In genomic region chr7:136026451-136026850, GRCm38 (mm10) we compare ENCODE assay signal across 19 mouse cellular contexts.
DNase-seq lines count a peak whose midpoint lies in the region; ATAC-seq and TF ChIP-seq lines count a peak whose summit lies in the region.
"Had no signal": no experiment of that assay in that cellular context is flagged by ENCODE, and none has a peak within 500 bp of the region (broad histone marks: within the 10 kb centered on the region; RNA-seq: fewer than 3 reads in every experiment).

No protein-coding gene starts in this region.

- ATAC-seq in limb, embryonic 14.5 days (ENCODE audit: low FRiP score, low read depth): no peak
- ATAC-seq in Patski: peak; percentile 48

- WGBS in limb, embryonic 14.5 days: 30% methylated on average over 7 of the region's 7 CpGs
- 88% methylated on average over 7 of the region's 7 CpGs for WGBS in limb, embryonic 10.5 days

- no peak overlapping the region for H3K4me3 ChIP-seq in limb, embryonic 14.5 days (replicated peaks; ENCODE audit: low read length)
- no peak overlapping the region for H3K4me3 ChIP-seq in limb, embryonic 10.5 days
- H3K4me3 ChIP-seq in layer of hippocampus, adult 2 months: no peak overlapping the region
- H3K4me3 ChIP-seq: embryonic facial prominence, embryonic 15.5 days; forebrain, embryonic 10.5 days; heart, embryonic 10.5 days; hindbrain, embryonic 15.5 days; limb, embryonic 12.5 days; liver, embryonic 15.5 days; megakaryocyte, embryonic 14.5 days had no signal

- peak; percentile 30 for DNase-seq in kidney, adult 11 months
- no peak for DNase-seq in kidney, adult 9 months
- peak; percentile 31 for DNase-seq in limb, embryonic 14.5 days (ENCODE audit: low spot score)
- DNase-seq in limb, embryonic 10.5 days (ENCODE audit: low spot score): no peak
- DNase-seq in Patski (ENCODE audit: low read depth, low spot score): no peak
- DNase-seq in layer of hippocampus, adult 2 months (ENCODE audit: low spot score in 2 of 2): peak; percentile 45 to 56
- DNase-seq in spleen, postnatal 4 days (ENCODE audit: low spot score in 2 of 2): no peak
- DNase-seq: cerebellum, adult 9-11 months; gastrocnemius, postnatal 36 days; heart, postnatal 14 days; kidney, adult 18-20 months; lung, postnatal 10 days had no signal

- no peak for TF ChIP-seq POLR2A in limb, embryonic 14.5 days (IDR thresholded peaks at IDR 0.05; ENCODE audit: borderline replicate concordance, extremely low read depth, insufficient read depth, insufficient read length)

- in situ Hi-C loops in Patski (cut with MboI; ENCODE audit: low pct_unique_long_range_greater_than_20kb): no loop called here

- TF ChIP-seq CTCF in Patski (IDR thresholded peaks at IDR 0.05): no peak
- no peak for TF ChIP-seq CTCF in layer of hippocampus, adult 2 months (conservative IDR thresholded peaks at IDR 0.05)

- no peak overlapping the region for H3K4me2 ChIP-seq in limb, embryonic 14.5 days (replicated peaks; ENCODE audit: low read depth, low read length, severe bottlenecking)
- H3K4me2 ChIP-seq: embryonic facial prominence, embryonic 15.5 days; hindbrain, embryonic 15.5 days; limb, embryonic 12.5 days; liver, embryonic 15.5 days had no signal

- H3K9me3 ChIP-seq in limb, embryonic 14.5 days (ENCODE audit: control insufficient read depth, low read length): no peaks in the 10 kb centered on the region
- no peaks in the 10 kb centered on the region for H3K9me3 ChIP-seq in limb, embryonic 10.5 days (replicated peaks)
- H3K9me3 ChIP-seq: embryonic facial prominence, embryonic 15.5 days; forebrain, embryonic 10.5 days; heart, embryonic 10.5 days; hindbrain, embryonic 15.5 days; limb, embryonic 12.5 days; liver, embryonic 15.5 days; megakaryocyte, embryonic 14.5 days had no signal

- no peaks in the 10 kb centered on the region for H3K27me3 ChIP-seq in limb, embryonic 14.5 days (ENCODE audit: control insufficient read depth, insufficient read depth, low read length)
- peaks cover 27% of the 10 kb centered on the region for H3K27me3 ChIP-seq in limb, embryonic 10.5 days (ENCODE audit: low read depth, poor library complexity, severe bottlenecking)
- H3K27me3 ChIP-seq in Patski: no peaks in the 10 kb centered on the region
- H3K27me3 ChIP-seq: embryonic facial prominence, embryonic 15.5 days; hindbrain, embryonic 15.5 days; liver, embryonic 15.5 days; megakaryocyte, embryonic 14.5 days had no signal

- H3K27ac ChIP-seq in limb, embryonic 14.5 days (replicated peaks; ENCODE audit: low read depth, low read length): no peak overlapping the region
- H3K27ac ChIP-seq in limb, embryonic 10.5 days: no peak overlapping the region
- H3K27ac ChIP-seq in layer of hippocampus, adult 2 months: no peak overlapping the region; the same call in 1 of the 2 replicates
- H3K27ac ChIP-seq: embryonic facial prominence, embryonic 15.5 days; forebrain, embryonic 10.5 days; heart, embryonic 10.5 days; hindbrain, embryonic 15.5 days; limb, embryonic 12.5 days; liver, embryonic 15.5 days had no signal

- 0 out of 2 replicates have a peak, but pooled peaks cover 11% of the 10 kb centered on the region for H3K4me1 ChIP-seq in limb, embryonic 14.5 days (ENCODE audit: control insufficient read depth, insufficient read depth, low read length)
- H3K4me1 ChIP-seq in limb, embryonic 10.5 days: peaks cover 27% of the 10 kb centered on the region
- H3K4me1 ChIP-seq: liver, embryonic 15.5 days; megakaryocyte, embryonic 14.5 days had no signal

- H3K36me3 ChIP-seq in limb, embryonic 14.5 days (ENCODE audit: control insufficient read depth, insufficient read depth, low read length): no peaks in the 10 kb centered on the region
- no peaks in the 10 kb centered on the region for H3K36me3 ChIP-seq in limb, embryonic 10.5 days
- H3K36me3 ChIP-seq: embryonic facial prominence, embryonic 15.5 days; forebrain, embryonic 10.5 days; heart, embryonic 10.5 days; hindbrain, embryonic 15.5 days; limb, embryonic 12.5 days; liver, embryonic 15.5 days had no signal

- H3K9ac ChIP-seq in limb, embryonic 14.5 days (ENCODE audit: low read depth, low read length, severe bottlenecking): no peak overlapping the region
- H3K9ac ChIP-seq: embryonic facial prominence, embryonic 15.5 days; hindbrain, embryonic 15.5 days; limb, embryonic 12.5 days; liver, embryonic 15.5 days had no signal

- CTCF ChIA-PET in Patski (lab: Charles Lee): no interaction called here

- POLR2A ChIA-PET in Patski (lab: Charles Lee): interaction anchor here (0.9 kb wide), 1 partner anchor 23 kb away, joined by 4 read pairs; no protein-coding TSS in a partner anchor

Comparison
In these comparisons a context has a peak if more than half of its experiments do, and no peak if none do; other contexts are left out.
1. DNase-seq: peak in kidney, adult 11 months (single experiment), limb, embryonic 14.5 days (single experiment) and layer of hippocampus, adult 2 months (2 of 2); none in kidney, adult 9 months (single experiment), limb, embryonic 10.5 days (single experiment), Patski (single experiment) and spleen, postnatal 4 days (0 of 2).